Mouse (Mus musculus): ENCODE measurements around the gene Gm49318. TPM values are rescaled to one million over a fixed set of nuclear protein-coding genes. Genes with fewer than 3 reads are reported as not detected.
"Not testable (repeated sequence)": the region's sequence is repeated elsewhere in the genome, so short reads cannot be mapped to it uniquely, and the experiment has no call there.

Gene Gm49318
- total RNA-seq, 2 experiments from 2014 or later: 2.1 to 2.3 TPM

DNA sequence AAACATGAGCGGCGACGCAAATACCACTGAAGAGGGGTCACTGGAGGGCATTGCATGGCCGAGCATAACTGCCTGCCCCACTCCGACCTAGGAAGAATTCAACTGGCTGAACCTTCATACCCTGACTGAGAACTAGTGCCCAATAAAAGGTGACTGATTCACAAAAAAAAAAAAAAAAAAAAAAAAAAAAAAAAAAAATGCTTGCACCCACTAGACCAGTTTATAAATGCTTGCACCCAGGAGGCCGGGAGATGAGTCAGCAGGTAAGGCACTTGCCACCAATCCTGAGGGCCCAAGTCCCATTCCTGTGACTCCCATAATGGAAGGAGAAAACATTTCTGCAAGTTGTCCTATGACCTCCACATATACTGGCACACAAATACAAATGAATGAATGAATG lies 21.7 kb upstream of the Gm49318 start:
- TF ChIP-seq CTCF (IDR thresholded peaks at IDR 0.05): no peak
- intact Hi-C loops (cut with DNase I): no loop called here
- H3K27ac ChIP-seq: no peak overlapping the region
- no peak overlapping the region for H3K4me3 ChIP-seq
- DNase-seq (ENCODE audit: extremely low spot score in 1 of 2, low spot score in 2 of 2): no peak

DNA sequence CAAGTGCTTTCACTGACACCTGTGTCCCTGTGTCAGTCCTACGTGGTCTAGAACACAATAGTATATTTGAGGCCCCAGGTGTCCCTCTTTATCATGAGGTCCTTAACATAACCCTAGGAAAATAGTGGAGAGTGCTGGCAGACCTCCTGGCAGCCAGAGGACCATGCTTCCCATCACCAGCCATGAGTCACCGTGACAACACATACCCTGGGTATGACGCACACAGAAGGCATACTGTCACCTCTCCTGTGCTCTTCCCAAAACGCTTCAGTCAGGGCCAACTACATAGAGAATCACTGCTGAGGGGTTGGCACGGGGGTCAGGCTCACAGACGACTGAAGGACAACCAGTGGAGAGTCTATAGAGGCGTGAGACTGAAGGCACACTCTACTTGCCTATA lies 18.9 kb upstream of the Gm49318 start:
- DNase-seq (ENCODE audit: extremely low spot score in 1 of 2, low spot score in 2 of 2): no peak
- no peak overlapping the region for H3K4me3 ChIP-seq
- intact Hi-C loops (cut with DNase I): no loop called here
- TF ChIP-seq CTCF (IDR thresholded peaks at IDR 0.05): no peak
- H3K27ac ChIP-seq: no peak overlapping the region

DNA sequence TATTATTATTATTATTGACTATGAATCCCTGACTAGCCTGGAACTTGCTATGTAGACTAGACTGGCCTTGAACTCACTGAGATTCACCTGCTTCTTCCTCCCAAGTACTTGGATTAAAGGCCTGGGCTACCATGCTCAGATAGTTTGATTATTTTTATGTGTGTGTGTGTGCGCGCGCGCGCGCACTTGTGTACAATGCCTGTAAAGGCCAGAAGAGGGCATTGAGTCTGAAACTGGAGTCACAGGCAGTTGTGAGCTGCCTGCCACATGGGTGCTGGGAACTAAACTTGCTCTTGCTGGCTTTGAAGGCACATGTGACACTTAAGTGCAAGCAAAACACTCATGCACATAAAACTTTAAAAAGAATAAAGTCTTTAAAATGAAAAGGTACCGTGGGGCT lies 18.2 kb upstream of the Gm49318 start:
- H3K4me3 ChIP-seq: no peak overlapping the region
- intact Hi-C loops (cut with DNase I): no loop called here
- H3K27ac ChIP-seq: no peak overlapping the region
- DNase-seq (ENCODE audit: extremely low spot score in 1 of 2, low spot score in 2 of 2): no peak
- no peak for TF ChIP-seq CTCF (IDR thresholded peaks at IDR 0.05)

DNA sequence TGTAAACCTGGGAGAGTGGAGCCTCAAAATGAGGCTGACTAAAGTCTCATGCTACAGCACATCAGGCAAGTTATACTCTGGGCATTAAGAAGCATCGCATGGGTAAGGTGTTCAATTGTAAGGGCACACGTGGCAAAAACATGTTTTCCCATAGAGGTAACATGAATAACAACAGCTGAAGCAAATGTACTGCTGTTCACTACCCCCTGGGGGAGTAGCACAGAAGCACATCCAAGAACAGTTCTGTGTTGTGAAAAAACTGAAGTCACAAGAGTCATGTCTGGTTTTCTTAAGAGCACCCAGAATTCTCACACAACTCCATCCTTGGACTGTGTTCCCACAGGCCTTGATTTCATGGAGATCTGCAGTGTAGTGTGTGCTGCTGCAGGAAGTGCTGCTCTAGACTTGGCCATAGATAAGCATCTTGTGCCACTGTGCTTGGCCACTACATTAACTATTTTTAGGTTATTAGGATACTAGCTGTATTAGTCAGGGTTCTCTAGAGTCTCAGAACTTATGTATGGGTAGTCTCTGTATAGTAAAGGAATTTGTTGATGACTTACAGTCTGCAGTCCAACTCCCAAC lies 16.1 kb upstream of the Gm49318 start:
- TF ChIP-seq CTCF (IDR thresholded peaks at IDR 0.05): peak; percentile 10
- DNase-seq (ENCODE audit: extremely low spot score in 1 of 2, low spot score in 2 of 2): no peak
- intact Hi-C loops (cut with DNase I): no loop called here
- no peak overlapping the region for H3K4me3 ChIP-seq
- no peak overlapping the region for H3K27ac ChIP-seq

DNA sequence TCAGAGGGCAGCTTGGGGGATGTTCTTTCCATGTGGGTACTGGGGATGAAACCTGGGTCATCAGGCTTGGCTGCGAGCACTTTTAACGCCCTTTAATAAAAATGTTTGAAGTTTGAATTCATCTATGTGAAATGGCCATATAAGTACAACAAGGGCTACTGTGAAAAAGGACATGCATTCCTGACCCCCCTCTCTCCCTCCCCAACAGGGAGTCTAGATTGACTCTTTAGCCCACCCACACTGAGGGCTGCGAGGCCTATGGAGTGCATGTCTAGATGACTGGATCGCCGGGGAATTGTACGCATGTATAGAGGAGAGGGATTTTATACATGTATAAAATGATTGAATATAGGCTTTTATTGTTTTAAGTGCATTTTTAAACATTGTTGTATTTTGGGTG lies 15.0 kb upstream of the Gm49318 start:
- DNase-seq (ENCODE audit: extremely low spot score in 1 of 2, low spot score in 2 of 2): no peak
- H3K27ac ChIP-seq: peak overlapping the region; percentile 94
- intact Hi-C loops (cut with DNase I): no loop called here
- no peak for TF ChIP-seq CTCF (IDR thresholded peaks at IDR 0.05)
- H3K4me3 ChIP-seq: peak overlapping the region; percentile 65

DNA sequence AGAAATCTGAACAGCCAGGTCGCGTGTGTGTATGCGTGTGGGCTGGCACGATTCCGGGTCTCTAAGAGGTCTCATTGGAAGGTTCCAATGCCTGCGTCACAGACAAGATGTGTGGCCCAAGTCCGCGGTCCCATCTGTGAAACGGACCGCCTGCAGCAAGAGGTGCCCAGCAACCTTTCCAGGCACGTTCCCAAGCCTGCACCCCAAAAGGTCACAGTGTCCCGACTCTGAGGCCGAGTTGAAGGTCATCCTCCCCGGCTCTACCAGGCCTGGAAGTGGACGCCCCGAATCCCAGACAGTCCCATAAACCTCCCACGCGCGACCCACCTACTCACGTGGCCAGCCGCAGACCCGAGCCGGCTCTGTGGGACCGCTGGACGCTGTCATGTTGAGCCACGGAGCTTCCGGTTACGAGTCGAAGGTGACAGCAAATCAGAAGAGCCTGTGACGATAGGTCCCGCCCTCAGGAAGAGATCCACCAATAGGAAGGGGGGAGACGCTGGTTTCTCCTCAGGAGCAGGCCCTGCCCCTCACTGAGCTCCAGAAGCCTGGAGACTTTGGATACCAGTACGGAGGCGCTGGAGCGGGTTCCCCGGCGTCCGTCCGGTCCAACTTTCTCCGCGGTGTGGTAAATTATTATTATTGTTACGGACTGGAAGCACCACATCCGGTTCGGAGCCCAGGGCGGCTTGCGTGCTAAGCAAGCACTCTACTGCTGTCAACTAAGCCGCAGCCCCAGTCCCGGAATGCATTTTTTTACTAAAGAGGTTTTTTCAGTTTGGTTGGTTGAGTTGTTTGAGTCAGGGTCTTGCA lies 14.2 kb upstream of the Gm49318 start, which contains the start of gene Ecsit:
Gene Ecsit (minus strand): TSS at position 417 of the 813 bp plus-strand sequence.
- Histone ChIP-seq H3K27ac (peak within 1 kb of the TSS; percentile 94), H3K4me3 (peak within 1 kb of the TSS; percentile 65)
- peak; percentile 92 to 96 for DNase-seq (ENCODE audit: extremely low spot score in 1 of 2, low spot score in 2 of 2)
- intact Hi-C loops (cut with DNase I): loop anchor here (1.0 kb wide), 1 partner anchor 32 kb away; the partner anchor contains the start of gene Elof1
- TF ChIP-seq CTCF (IDR thresholded peaks at IDR 0.05): no peak

DNA sequence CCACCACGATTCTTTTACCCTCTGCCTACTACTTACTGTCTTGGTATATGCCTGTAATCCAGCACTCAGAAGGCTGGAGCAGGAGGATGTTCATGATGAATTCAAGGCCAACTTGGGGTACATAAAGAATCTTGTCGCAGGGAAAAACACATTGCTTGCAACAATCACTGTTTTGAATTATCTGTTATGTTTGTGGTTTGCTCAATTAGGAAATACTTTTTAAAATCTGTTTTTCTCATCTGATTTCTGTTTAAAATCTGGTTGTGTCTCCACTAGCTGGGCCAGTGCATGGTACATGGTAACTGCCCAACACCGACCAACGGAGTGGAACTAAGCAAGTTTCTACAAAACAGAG lies 13.6 kb upstream of the Gm49318 start:
- H3K27ac ChIP-seq: peak overlapping the region; percentile 94
- H3K4me3 ChIP-seq: peak overlapping the region; percentile 65
- no peak for TF ChIP-seq CTCF (IDR thresholded peaks at IDR 0.05)
- intact Hi-C loops (cut with DNase I): loop anchor here (1.0 kb wide), 1 partner anchor 33 kb away; the partner anchor contains the start of gene Elof1
- DNase-seq (ENCODE audit: extremely low spot score in 1 of 2, low spot score in 2 of 2): no peak

DNA sequence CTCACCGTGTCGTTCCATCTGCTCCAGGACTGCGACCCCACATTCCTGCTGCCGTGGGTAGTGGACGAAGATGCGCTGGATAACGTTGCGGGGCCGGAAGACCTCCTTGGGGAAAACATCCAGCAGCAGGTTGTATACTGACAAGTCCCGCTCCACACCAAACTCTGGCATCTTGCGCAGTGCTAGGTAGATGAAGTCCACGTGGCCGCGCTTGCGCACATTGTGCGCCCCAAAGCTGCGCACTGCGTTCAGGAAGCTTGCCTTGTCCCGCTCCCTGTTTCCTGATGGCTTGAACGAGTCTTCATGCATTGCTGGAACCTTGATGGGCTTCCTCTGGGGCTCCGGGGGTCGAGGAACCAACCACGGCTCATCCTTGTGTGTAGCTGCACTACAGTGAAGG lies 5.2 kb upstream of the Gm49318 start:
- intact Hi-C loops (cut with DNase I): no loop called here
- Histone ChIP-seq H3K27ac (no peak overlapping the region), H3K4me3 (no peak overlapping the region)
- DNase-seq (ENCODE audit: extremely low spot score in 1 of 2, low spot score in 2 of 2): no peak
- no peak for TF ChIP-seq CTCF (IDR thresholded peaks at IDR 0.05)

DNA sequence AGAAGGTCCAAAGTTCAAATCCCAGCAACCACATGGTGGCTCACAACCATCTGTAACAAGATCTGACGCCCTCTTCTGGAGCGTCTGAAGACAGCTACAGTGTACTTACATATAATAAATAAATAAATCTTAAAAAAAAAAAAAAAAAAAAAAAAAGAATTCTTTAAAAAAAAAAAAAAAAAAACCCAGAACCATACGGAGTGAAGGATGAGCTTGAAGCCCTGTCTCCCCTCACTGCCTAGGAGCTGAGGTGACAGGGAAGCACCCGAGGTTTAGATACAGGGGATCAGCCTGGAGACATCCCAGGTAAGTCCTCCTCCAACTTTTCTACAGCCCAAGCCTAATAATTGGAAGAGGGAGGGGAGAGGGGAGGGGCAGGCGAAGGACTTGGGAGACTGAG lies 4.7 kb upstream of the Gm49318 start:
- DNase-seq (ENCODE audit: extremely low spot score in 1 of 2, low spot score in 2 of 2); H3K4me3 ChIP-seq; intact Hi-C loops (cut with DNase I); H3K27ac ChIP-seq: not testable (repeated sequence)

DNA sequence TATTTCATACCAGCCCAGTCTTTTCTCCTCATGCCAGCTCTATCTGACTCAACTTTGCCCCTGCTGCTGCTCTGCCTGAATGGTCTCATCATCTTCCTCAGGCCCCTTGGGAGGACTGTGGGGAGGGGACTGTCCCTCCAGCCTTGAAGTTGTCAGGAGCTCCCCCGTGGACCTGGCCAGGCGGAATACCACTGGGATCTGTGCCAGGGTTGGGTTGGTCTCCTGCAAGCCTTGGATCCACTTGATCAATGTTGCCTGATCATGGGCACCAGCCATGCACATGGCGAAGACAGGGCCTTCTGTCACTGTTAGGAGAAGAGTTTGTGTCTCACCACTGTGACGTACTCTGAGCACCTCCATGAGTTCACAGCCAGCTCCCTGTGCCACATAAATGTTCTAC lies 1.2 kb upstream of the Gm49318 start:
- no peak overlapping the region for H3K27ac ChIP-seq
- intact Hi-C loops (cut with DNase I): no loop called here
- no peak for DNase-seq (ENCODE audit: extremely low spot score in 1 of 2, low spot score in 2 of 2)
- no peak overlapping the region for H3K4me3 ChIP-seq
- no peak for TF ChIP-seq CTCF (IDR thresholded peaks at IDR 0.05)

DNA sequence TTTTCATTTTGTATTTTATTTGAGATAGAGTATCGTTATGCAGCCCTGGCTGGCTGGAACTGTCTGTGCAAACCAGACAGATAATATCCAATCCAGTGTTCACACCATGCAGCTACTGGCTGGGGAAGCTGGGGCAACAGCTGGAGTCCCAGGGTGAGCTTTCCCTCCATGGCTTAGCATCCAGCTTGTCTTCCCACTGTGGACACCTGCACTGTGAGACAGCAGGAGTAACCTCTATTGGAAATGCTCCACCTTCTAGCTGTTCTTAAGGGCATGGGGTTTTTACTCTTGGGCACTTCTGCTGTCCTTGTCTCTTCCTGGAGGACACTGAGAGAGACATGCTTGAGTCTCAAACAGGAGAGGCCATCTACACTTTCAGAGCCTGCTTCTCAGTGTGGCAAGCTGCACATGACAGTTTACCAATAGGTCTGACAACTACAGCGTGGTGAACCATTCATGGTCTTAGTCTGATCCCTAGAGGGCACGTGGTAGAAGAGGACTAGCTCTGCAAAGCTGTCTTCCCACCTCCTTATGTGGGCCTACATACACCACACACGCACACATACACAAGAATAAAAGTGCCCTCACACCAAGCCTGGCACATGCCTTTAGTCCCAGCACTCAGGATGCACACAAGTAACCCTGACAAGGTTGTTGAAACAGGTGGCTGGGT lies 1.0 kb downstream of the Gm49318 start:
- H3K27ac ChIP-seq: peak overlapping the region; percentile 99; the same call in 1 of the 2 replicates
- peak overlapping the region; percentile 86 for H3K4me3 ChIP-seq
- intact Hi-C loops (cut with DNase I): loop anchor here (2.0 kb wide), 1 partner anchor 47 kb away; the partner anchor contains the start of gene Elof1
- no peak for DNase-seq (ENCODE audit: extremely low spot score in 1 of 2, low spot score in 2 of 2)
- TF ChIP-seq CTCF (IDR thresholded peaks at IDR 0.05): no peak

DNA sequence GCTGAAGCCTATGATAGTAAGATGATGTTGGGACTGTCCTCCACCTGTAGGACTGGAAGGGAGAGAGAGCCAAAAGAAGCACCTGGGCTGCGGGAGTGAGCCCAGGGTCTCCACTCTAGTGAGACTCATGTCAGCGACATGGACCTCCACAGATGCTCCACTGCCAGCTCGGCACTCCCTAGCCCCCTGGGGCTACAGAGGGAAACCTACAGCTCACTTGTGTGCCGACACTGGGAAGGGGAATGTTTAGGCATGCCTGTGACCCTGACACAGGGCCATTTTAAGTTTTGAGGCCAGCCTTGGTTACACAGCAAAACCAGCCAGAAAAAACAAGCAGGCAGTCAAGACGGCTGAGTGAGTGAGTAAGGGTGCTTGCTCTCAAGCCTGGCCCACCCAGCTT lies 3.9 kb downstream of the Gm49318 start:
- intact Hi-C loops (cut with DNase I): no loop called here
- Histone ChIP-seq H3K4me3 (no peak overlapping the region), H3K27ac (no peak overlapping the region)
- no peak for DNase-seq (ENCODE audit: extremely low spot score in 1 of 2, low spot score in 2 of 2)
- TF ChIP-seq CTCF (IDR thresholded peaks at IDR 0.05): no peak
